Mouse (Mus musculus) frontal cortex, postnatal 36 days (tissue): ENCODE measurements around the gene Sae1.

Experiments
- DNase-seq, 2 experiments: peaks; one replicate each; pipeline ENCODE4 v3.0.0; 2022; ENCODE audit warnings: low spot score in 2 of 2

Gene Sae1

DNA sequence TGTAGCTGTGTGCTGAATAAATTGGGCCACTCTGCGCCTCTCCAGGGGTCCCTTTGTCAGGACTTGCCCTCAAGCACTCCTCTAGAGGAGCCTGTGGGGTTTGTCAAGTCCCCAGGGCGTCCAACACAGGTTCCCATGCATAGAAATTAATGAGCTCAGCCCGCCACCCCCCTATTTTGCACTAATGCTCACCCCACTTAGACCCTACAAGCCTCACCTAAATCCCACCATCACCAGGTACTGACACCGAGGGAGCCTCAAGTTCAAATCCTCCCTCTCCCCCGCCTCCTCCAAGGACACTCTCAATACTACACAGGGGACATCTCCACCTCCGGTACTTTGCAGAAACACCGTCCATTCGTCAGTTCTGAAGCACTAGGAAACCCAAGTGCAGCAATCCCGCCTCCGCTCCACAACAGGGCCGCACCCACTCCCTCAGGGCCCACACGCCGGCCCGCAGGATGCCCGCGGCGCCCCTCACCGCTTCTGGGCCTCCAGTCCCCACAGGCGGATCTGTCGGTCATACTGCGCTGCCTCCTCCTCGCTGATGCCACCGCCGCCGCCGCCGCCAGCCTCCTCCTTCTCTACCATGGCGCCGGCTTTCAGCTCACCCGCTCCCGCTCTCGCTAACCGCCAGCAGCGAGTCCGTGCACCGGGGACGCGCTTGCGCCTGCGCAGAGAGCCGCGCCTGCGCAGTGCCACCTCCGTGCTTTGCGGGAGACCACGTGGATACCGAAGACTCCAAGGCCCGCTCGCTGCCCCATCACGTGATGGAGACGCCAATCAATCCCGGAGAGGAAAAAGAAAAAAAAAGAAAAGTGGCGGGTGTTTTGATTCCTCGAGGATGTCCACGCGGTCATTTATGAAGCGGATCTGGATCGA is at the start of gene Sae1:
Gene Sae1 (minus strand): TSS at position 647 of the 882 bp plus-strand sequence.
- DNase-seq = peak; percentile 95 to 97

DNA sequence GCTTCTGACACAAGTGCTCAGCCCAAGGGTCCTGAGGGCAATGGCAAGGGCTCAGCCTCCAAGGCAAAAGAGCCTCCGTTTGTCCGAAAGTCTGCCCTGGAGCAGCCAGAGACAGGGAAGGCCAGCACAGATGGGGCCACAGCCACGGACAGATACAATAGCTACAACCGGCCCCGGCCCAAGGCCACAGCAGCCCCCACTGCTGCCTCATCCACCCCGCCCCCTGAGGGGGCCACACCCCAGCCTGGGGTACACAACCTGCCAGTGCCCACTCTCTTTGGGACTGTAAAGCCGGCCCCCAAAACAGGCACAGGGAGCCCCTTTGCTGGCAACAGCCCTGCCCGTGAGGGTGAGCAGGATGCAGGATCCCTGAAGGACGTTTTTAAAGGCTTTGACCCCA is 47.5 kb upstream of the Sae1 start:
- no peak for DNase-seq

GRCm38 (mm10) chr7:16433352-16433971 is 45.9 kb upstream of the Sae1 start:
- no peak for DNase-seq

DNA sequence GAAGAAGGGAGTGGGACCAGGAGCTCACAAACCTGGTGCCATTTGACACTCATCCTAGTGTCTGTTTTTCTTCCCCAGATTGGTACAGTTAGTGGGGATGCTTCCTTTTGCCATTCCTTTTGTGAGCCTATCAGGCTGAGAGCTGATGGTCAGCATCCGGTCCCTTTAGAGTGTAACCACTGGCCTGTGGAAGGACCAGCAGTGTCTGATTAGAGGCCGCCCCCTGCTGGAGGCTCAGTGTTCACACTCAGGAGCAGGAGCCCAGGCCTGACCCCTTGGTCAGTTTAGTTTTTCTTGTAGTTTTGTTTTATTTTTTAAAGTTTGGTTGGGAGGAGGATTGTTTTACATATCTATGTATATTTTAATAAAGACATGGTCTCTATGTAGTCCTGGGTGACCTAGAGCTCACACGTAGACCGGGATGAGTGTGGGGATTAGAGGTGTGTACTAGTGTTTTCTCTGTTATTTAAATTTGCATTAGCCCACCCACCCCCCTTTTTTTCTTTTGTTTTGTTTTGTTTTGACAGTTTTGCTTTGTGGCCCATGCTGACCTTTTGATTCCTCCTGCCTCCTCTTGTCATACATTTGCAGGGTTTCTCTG is 38.6 kb upstream of the Sae1 start:
- DNase-seq = peak; percentile 61 to 69

DNA sequence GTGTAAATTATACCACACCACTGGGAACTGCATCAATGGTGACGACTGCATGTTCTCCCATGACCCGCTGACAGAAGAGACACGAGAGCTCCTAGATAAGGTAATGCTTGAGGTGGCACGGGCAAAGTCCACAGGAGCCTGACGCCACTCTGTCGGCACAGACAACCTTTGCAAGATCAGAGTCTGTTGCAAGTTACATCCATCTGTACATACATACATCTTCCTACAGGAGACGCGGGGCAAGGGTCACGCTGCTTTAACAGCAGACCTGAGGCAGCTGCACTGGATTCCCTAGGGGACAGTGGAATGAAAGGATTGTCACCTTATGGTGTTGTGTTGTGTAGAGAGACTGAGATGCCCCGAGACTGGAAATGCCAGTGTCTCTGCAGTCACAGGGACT is 38.1 kb upstream of the Sae1 start:
- no peak for DNase-seq

GRCm38 (mm10) chr7:16423731-16424130 is 36.1 kb upstream of the Sae1 start:
- no peak for DNase-seq

GRCm38 (mm10) chr7:16422222-16422856 is 34.7 kb upstream of the Sae1 start:
- DNase-seq = no peak

- no peak for DNase-seq
These were observed 33.0 kb upstream of the Sae1 start for GRCm38 (mm10) chr7:16420493-16421118.

- no peak for DNase-seq
These were observed 31.1 kb upstream of the Sae1 start for GRCm38 (mm10) chr7:16418713-16419112.

DNA sequence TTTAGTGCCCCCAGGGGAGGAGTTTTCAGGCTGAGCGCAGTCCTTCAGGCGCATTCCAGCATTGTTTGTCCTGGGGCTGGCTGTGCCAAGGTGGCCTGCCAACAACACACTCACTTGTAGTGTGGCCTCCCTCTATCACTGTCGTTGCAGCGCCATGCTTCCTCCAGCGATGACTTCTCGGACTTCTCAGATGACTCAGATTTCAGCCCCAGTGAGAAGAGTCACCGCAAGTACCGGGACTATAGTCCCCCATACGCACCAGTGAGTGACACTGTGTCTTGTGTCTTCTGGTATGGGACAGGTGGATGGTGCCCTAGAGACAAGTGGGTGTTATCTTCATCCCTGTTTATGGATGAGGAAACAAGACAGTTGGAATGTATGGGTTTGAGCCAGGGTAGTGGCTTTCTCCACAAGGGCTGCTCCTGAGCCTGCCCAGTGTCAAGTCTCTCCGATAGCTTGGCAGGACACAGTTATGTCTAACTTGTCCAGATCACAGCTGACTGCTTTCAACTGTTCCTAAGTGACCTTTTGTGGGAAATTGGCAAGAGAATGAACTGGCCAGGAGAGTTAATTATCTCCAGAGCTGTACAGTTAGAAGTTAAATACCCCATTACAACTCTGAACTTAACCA is 29.6 kb upstream of the Sae1 start:
- no peak for DNase-seq

DNA sequence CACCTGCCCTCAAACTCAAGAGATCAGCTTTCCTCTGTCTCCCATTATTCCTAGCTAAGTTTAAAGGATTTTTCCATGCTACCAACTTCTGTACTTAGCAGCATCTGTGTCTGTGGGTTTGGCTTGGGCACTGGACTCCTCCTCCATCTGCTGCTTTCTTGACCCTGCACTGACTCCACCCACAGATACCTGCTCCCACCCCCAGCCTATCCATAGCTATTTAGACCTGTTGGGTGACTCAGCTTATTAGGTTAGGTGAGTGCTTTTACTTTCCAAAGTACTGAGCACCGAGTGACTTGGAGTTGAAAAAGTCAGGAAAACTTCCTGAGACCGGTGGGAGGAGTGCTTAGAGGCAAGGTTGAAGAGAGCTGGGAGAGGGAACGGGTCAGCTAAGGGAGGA is 27.8 kb upstream of the Sae1 start:
- DNase-seq = no peak

GRCm38 (mm10) chr7:16412930-16413329 is 25.3 kb upstream of the Sae1 start:
- no peak for DNase-seq

DNA sequence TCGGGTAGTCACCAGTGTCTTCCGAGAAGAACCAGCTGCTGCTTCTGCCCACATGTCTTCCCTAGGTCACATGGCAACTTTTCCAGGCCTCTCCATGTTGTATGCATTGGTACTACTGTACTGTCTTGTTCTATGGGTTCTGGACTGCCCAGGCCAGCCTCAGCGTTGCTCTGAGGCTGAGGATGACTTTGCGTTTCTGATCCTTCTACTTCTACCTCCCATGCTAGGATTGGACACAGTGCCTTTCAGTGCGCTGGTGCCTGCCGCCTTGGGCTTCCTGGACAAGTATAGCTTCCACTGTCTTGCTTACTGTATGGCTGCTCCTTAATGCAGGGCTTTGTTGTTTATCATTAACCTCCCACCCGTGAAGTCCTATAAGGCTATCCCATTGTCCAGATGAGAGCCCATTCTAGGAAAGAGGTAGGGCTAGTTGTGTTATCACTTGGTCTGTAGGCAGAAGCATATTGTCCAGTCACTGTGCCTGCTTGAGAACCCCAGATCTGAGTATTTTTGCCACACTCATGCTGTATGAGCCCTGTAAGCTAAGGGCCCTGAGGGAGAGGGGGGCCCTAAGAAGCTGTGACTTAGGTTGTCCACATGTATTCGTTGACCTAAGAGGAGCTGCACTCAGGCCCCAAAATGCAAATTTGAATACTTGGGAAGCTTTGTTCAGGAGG is 24.8 kb upstream of the Sae1 start:
- DNase-seq = no peak

GRCm38 (mm10) chr7:16411100-16411499 is 23.5 kb upstream of the Sae1 start:
- DNase-seq = no peak

GRCm38 (mm10) chr7:16406978-16407377 is 19.4 kb upstream of the Sae1 start:
- no peak for DNase-seq

DNA sequence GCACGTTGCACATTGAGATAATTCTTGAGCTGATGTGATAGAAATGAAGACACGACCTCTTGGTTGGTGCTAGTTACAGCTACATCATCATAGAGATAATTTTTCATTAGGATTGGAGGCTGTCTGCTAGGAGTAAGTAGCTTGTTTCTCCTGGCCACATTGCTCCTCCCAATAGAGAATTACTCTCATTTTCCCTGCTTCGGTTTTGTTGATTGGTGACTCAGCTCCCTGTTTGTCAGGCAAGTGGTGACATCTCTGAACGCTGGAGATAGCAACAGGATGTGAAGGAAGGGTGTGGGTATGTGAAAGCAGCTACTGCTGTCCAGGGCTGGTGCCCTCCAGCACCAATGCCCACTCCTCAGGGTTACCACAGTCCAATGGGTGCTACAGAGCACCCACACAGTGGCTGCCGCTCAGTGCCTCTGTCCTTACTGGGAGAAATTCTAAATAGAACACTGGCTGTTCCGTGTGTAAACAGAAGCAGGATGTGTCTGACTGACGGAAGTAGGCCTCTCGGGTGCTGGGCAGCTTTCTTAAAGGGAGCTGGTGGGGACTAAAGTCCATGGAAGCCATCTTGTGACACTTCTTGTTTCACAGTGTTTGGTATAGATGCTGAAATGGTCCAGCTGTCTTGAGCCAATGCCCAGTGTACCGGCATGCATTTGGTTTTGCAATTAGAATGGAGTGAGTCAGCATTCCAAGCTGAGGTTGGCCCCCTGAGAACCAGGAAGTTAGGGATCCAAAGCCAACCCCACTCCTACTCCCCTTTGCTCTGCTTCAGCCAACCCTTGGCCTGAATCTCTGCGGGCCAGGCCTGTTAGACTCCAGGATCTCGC is 18.1 kb upstream of the Sae1 start:
- DNase-seq = peak; percentile 36 to 49

GRCm38 (mm10) chr7:16405073-16405455 is 17.5 kb upstream of the Sae1 start:
- peak; percentile 8 to 9 for DNase-seq

DNA sequence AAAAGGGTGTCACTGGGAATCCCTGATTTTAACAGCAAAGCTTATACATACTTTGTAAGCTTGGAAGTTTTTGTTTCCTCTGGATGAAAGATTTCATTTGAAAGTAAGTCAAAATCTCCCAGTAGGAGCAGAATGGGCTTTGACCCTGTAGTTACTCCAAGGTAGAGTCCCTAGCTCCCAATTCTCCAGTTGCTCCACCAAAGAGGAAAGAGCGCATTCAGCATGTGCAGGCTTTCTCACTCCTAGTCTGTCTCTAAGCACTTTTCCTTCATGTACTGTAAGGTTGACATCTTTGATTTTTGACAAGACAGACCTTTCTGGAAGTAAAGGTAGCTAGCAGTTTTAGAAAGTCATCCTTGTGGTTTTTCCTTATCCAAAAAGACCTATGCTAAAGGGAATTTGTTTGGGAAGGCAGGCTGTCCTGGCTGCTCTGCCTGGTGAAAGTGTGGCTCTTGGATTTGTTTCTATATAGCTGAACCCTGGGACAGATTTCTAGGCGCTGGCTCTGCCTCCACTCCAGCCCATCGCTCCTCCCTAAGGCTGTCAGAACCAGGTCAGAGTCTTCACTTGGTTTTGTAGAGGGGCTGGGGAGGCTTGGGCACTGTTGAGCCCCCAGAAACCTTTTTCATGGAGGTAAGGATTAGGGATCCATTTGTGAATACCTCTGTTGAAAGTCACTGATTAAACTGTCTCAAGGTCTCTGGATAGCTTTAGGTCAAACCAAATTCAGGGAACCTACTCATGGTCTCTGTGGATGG is 16.9 kb upstream of the Sae1 start:
- no peak for DNase-seq
